Mouse (Mus musculus) liver, embryonic 14.5 days (tissue): Measurements from ENCODE around the gene Tuba3b.

Experiments
- CTCF ChIP-seq: IDR thresholded peaks from 2 replicates; pipeline ENCODE4 v1.5.1; 2016; ENCODE audit warnings: antibody characterized with exemption, low read depth, control low read depth
- EP300 ChIP-seq: IDR thresholded peaks from 2 replicates; pipeline ENCODE4 v1.6.1; 2016; ENCODE audit warnings: antibody characterized with exemption, low read depth

DNA sequence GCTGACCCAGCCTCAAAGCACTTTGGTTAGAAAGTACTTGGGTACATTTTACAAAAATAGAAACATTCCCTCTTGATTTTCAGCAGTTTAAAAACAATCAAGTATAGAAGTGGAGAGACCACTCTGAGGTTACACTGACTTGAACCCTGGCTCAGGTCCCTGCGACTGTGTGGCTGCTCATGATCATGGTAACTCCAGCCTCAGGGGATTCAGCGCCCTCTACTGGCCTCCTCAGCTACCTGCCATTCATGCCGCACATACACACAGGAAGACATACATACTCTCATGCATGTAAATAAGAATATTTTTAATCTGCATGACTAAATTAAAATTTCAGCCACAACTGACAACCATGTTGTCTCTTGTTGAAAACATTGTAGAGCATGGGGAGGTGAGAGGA lies 50.2 kb downstream of the Tuba3b start:
- TF ChIP-seq CTCF: no peak
- no peak for TF ChIP-seq EP300
